Comparison of ENCODE assay signal across 10 mouse cellular contexts in the genomic region with DNA sequence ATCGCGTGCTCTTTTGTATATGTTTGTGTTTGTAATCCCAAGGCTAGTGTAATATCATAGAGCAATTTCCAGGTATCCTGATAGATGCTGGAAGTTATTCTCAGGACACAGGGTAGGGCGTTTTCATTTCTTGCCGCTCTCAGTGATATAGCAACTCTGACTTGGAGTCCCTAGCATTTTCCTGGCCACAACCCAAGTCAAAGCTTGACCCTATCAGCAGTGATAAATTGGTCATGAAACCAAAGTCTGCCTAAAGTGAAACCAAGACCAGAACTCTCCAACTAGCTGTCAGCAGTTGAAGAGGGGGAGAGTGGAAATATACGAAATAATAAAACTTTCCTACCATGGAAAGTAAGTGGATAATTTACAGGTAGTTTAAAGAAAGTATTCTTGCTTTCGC.
DNase-seq lines count a peak whose midpoint lies in the region; ATAC-seq and TF ChIP-seq lines count a peak whose summit lies in the region.
"Had no signal": no experiment of that assay in that cellular context is flagged by ENCODE, and none has a peak within 500 bp of the region (broad histone marks: within the 10 kb centered on the region; RNA-seq: fewer than 3 reads in every experiment).

No protein-coding gene starts in this region.

- no peaks in the 10 kb centered on the region for H3K27me3 ChIP-seq in forebrain, postnatal 0 days (ENCODE audit: insufficient read depth, low read length)
- H3K27me3 ChIP-seq: hindbrain, embryonic 12.5 days had no signal

- DNase-seq in 3T3-L1 (ENCODE audit: low read depth, low spot score), result peak; percentile 59
- DNase-seq in NIH3T3 (ENCODE audit: low read depth), result peak; percentile 91
- DNase-seq in heart, postnatal 10 days, result peak; percentile 62 to 63
- DNase-seq in kidney, postnatal 25 days, result peak; percentile 66 to 78
- no peak for DNase-seq in layer of hippocampus, adult 8-10 months (ENCODE audit: low spot score in 2 of 2)
- DNase-seq in forebrain, postnatal 0 days, result no peak
- no peak for DNase-seq in cerebellum, adult 11 months
- DNase-seq: thymus, postnatal 36 days had no signal

- no peak for TF ChIP-seq CTCF in forebrain, postnatal 0 days (IDR thresholded peaks at IDR 0.05; ENCODE audit: low read depth)

- no peak overlapping the region for H3K4me2 ChIP-seq in forebrain, postnatal 0 days (ENCODE audit: low read depth)
- H3K4me2 ChIP-seq: hindbrain, embryonic 12.5 days had no signal

- H3K4me1 ChIP-seq in forebrain, postnatal 0 days (ENCODE audit: insufficient read depth), result no peaks in the 10 kb centered on the region
- H3K4me1 ChIP-seq: hindbrain, embryonic 12.5 days had no signal

- H3K4me3 ChIP-seq in forebrain, postnatal 0 days (ENCODE audit: low read depth, low read length), result no peak overlapping the region
- H3K4me3 ChIP-seq: hindbrain, embryonic 12.5 days had no signal

- intact Hi-C loops in heart, postnatal 10 days (cut with DNase I), result no loop called here

- ATAC-seq in forebrain, postnatal 0 days, result no peak

- 93% methylated on average over 6 of the region's 6 CpGs for WGBS in forebrain, postnatal 0 days

- no peaks in the 10 kb centered on the region for H3K36me3 ChIP-seq in forebrain, postnatal 0 days (ENCODE audit: insufficient read depth)
- H3K36me3 ChIP-seq: G1E; hindbrain, embryonic 12.5 days had no signal

- no peak overlapping the region for H3K9ac ChIP-seq in forebrain, postnatal 0 days
- H3K9ac ChIP-seq: hindbrain, embryonic 12.5 days had no signal

- H3K9me3 ChIP-seq in forebrain, postnatal 0 days (ENCODE audit: low read length), result no peaks in the 10 kb centered on the region
- H3K9me3 ChIP-seq: hindbrain, embryonic 12.5 days had no signal

- no peak overlapping the region for H3K27ac ChIP-seq in forebrain, postnatal 0 days (ENCODE audit: low read depth, low read length)
- H3K27ac ChIP-seq: hindbrain, embryonic 12.5 days had no signal

Comparison
In these comparisons a context has a peak if more than half of its experiments do, and no peak if none do; other contexts are left out.
1. DNase-seq: peak in 3T3-L1 (single experiment), NIH3T3 (single experiment), heart, postnatal 10 days (2 of 2) and kidney, postnatal 25 days (2 of 2); none in layer of hippocampus, adult 8-10 months (0 of 2), forebrain, postnatal 0 days (single experiment) and cerebellum, adult 11 months (single experiment).